Mouse (Mus musculus) lung, adult 2 months (tissue): ENCODE measurements around the gene Bcat1.

Experiments used
- CTCF ChIP-seq: fragments of 200-500 bp; IDR thresholded peaks from 2 replicates; pipeline ENCODE4 v1.5.1; 2011; ENCODE audit warnings: mild to moderate bottlenecking, low read length, control low read depth; ENCODE audit not compliant: insufficient read depth
- POLR2A ChIP-seq: fragments of 200-500 bp; IDR thresholded peaks from 2 replicates; pipeline ENCODE4 v1.6.1; 2011; ENCODE audit warnings: low read depth, mild to moderate bottlenecking, control low read depth, low read length, borderline replicate concordance; ENCODE audit errors: extremely low read depth

DNA sequence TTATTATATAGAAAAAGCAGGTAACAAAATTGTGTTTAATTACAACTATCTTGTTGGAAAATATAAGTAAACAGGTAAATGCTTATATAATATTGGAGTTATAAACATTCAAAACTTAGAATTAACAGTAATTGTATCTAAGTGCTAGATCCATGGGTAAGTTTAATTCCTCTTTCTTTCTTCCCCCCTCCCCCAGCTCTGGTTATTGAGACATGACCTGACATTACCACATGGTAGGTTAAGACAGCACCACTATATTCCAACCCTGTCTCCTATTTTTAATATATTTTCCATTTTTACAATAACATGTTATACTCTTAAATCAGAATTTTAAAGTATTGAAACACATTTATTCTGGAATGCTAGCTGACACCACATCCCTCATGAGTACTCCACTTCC is 72.5 kb downstream of the Bcat1 start:
- TF ChIP-seq CTCF = no peak
- no peak for TF ChIP-seq POLR2A
